Mouse (Mus musculus) induced T-regulatory cell, adult 2 months (primary cell): ENCODE results near the gene Lamc2.

Experiments
- DNase-seq: peaks from one replicate; pipeline ENCODE4 v3.0.0-alpha.2; 2012; ENCODE audit warnings: low read depth

Gene Lamc2

DNA sequence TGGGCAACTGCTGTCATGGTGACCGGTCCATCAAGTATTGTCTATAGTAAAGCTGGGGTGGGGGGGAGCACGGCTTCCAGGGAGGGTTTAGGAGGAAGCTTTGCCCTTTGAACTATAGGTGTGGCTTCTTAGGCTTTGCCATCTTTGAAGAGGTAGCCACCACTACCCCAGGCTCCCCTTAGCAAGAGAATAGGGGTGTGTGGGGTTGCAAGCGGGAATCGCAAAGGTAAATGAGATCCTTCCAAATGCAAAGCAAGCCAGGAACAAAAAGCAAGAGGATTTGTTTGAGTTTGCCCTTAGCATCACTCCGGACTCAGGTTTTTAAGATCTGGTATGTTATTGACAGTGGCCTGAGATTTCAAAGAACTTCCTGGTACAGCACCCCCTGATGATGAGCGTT lies 90.9 kb downstream of the Lamc2 start:
- DNase-seq: no peak

- no peak for DNase-seq
Observed at GRCm38 (mm10) chr1:153094226-153095076, 91.8 kb downstream of the Lamc2 start.

GRCm38 (mm10) chr1:153093581-153093980 lies 92.7 kb downstream of the Lamc2 start:
- DNase-seq: peak; percentile 48

- DNase-seq: no peak
Observed at GRCm38 (mm10) chr1:153093172-153093571, 93.1 kb downstream of the Lamc2 start.

DNA sequence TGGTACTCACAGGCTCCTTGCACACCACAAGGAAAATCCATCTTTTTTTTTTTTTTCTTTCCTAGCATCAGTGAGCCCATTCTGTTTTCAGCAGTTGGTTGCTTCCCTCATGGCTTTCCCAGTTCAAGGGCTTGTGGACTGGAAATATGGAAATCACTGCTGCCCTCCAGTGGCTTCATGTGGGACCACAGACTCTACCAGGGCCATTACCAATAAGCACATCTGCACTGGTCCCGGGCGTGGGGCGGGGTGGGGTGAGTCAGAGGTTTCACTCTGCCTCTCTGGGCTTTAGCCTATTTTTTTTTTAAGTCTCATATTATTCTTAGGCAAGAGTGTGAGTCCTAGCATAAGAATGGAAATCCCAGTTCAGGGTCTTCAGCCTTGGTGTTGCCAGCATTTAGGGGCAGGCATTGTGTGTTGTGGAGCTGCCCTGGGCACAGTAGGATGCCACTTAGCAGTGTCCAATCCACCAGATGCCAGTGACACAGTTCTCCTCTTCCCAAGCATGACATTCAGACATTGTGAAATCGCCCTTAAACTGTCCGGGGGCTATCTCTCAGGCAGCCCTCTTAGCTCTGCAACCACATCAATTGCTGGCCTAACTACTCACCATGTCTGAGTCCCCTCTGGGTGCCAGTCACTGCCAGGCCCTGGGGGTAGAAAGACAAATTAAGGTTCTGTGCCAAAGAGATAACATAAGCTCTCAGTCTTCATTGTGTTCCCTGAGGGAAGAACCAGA lies 93.8 kb downstream of the Lamc2 start:
- DNase-seq: peak; percentile 89

- peak; percentile 59 for DNase-seq
Observed at GRCm38 (mm10) chr1:153091438-153092236, 94.6 kb downstream of the Lamc2 start.

DNA sequence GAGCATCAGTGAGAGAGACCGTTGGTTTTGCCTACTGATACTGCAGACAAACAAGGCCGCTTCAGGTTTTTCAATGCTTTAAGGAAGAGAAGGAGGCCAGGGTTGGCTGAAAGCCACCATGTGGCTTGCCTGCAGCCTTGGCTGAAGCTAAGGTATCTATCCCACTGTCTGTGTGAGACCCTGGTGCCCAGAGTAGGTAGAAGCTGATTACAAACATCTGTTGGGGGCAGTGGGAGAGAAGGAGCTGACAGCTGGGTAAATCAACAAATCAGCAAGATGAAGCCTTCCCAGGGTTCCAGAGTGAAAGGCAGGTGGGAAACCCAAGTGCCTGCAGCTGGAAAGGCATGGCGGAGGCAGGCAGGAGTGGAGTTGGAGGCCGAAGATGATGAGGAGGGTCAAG lies 95.4 kb downstream of the Lamc2 start:
- DNase-seq: no peak

GRCm38 (mm10) chr1:153090081-153090480 lies 96.2 kb downstream of the Lamc2 start:
- DNase-seq: no peak

DNA sequence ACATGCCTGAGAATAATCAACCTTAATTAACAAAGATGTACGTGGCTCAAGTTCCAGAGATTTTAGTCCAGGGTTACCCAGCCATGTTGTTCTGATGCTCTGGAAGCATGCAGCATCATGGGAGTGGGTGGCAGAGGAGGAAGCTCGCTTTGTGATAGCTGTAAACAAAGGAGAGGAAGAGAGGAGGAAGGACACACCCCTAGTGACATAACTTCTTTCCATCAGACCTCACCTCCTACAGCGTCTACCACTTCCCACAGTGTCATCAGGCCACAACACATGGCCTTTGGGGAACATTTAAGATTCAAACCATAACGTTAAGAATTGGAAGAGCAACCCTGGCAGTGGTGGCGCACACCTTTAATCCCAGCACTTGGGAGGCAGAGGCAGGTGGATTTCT lies 98.5 kb downstream of the Lamc2 start:
- DNase-seq: peak; percentile 67

GRCm38 (mm10) chr1:153085198-153085597 lies 101.0 kb downstream of the Lamc2 start:
- peak; percentile 89 for DNase-seq

GRCm38 (mm10) chr1:153084191-153084590 lies 102.1 kb downstream of the Lamc2 start:
- DNase-seq: no peak

DNA sequence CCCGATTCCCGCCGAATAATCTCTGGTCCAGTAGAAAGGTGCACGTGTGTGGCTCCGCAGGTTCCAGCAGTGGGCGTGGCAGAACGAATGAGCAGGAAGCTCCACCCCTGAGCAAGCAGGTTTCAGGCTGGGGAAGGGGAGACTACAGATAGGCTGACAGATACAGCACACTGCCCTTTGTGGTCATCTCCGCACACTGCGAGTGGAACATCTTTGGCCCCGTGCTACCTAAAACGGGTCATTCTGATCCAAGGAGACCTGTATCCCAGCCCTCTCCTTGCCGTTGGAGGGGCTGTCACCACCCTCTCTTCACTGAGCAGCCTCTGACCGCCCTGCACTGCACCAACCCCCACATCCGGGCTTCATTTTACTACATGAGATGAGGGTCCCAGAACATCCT lies 103.0 kb downstream of the Lamc2 start:
- peak; percentile 14 for DNase-seq

GRCm38 (mm10) chr1:153075955-153076354 lies 110.3 kb downstream of the Lamc2 start:
- DNase-seq: no peak

- DNase-seq: no peak
Observed at GRCm38 (mm10) chr1:153075087-153075736, 111.0 kb downstream of the Lamc2 start.

DNA sequence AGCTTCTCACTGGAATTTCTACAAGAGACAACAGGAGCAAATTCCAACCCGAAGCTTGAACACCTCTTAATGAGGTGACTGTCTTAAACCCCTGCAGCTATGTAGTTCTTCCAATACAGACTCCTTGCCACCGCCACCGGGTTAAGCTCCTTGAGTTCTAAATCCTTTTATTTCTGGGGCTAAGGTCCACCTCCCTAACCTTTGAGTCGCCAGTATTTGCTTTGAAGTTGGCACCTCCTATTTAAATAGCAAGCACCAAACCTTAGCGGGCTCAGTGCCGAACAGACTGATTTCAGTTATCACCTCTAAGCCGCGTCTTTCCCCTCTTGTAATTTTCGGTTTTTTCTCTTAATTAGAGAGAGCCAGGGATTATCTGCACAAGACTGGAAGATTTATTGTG lies 112.8 kb downstream of the Lamc2 start:
- no peak for DNase-seq
